Mouse (Mus musculus) cerebellum, postnatal 25 days (tissue): ENCODE data around the gene Rbbp4.

Experiments used
- DNase-seq, 2 experiments: peaks; one replicate each; pipeline ENCODE4 v3.0.0; 2021; ENCODE audit warnings: mixed read lengths in 2 of 2

The Rbbp4 gene

GRCm38 (mm10) chr4:129351111-129351510 lies 15.9 kb upstream of the Rbbp4 start:
- DNase-seq: peak in 1 of 2 experiments; percentile 20

GRCm38 (mm10) chr4:129350644-129351043 lies 15.5 kb upstream of the Rbbp4 start:
- peak; percentile 81 to 91 for DNase-seq

- peak; percentile 15 to 36 for DNase-seq
Observed at GRCm38 (mm10) chr4:129346481-129347154, 11.4 kb upstream of the Rbbp4 start.

- DNase-seq: no peak
Observed at GRCm38 (mm10) chr4:129342705-129343104, 7.5 kb upstream of the Rbbp4 start.

GRCm38 (mm10) chr4:129341888-129342287 lies 6.7 kb upstream of the Rbbp4 start:
- DNase-seq: no peak

GRCm38 (mm10) chr4:129339743-129340142 lies 4.6 kb upstream of the Rbbp4 start:
- DNase-seq: no peak

- DNase-seq: no peak
Observed at GRCm38 (mm10) chr4:129336291-129336690, 1.1 kb upstream of the Rbbp4 start.

- no peak for DNase-seq
Observed at GRCm38 (mm10) chr4:129334677-129335215, 424 bp downstream of the Rbbp4 start.

GRCm38 (mm10) chr4:129332846-129333245 lies 2.3 kb downstream of the Rbbp4 start:
- no peak for DNase-seq

- no peak for DNase-seq
Observed at GRCm38 (mm10) chr4:129326191-129326590, 9.0 kb downstream of the Rbbp4 start.

GRCm38 (mm10) chr4:129324756-129325155 lies 10.4 kb downstream of the Rbbp4 start:
- no peak for DNase-seq

- DNase-seq: no peak
Observed at GRCm38 (mm10) chr4:129323491-129323890, 11.7 kb downstream of the Rbbp4 start.

GRCm38 (mm10) chr4:129322042-129322441 lies 13.1 kb downstream of the Rbbp4 start:
- no peak for DNase-seq

GRCm38 (mm10) chr4:129320876-129321275 lies 14.3 kb downstream of the Rbbp4 start:
- no peak for DNase-seq

- no peak for DNase-seq
Observed at GRCm38 (mm10) chr4:129313886-129314285, 21.3 kb downstream of the Rbbp4 start.

- DNase-seq: no peak
Observed at GRCm38 (mm10) chr4:129307936-129308335, 27.2 kb downstream of the Rbbp4 start.

- no peak for DNase-seq
Observed at GRCm38 (mm10) chr4:129304306-129304705, 30.9 kb downstream of the Rbbp4 start.

GRCm38 (mm10) chr4:129303816-129304215 lies 31.4 kb downstream of the Rbbp4 start:
- DNase-seq: no peak

GRCm38 (mm10) chr4:129303401-129303800 lies 31.8 kb downstream of the Rbbp4 start:
- no peak for DNase-seq

GRCm38 (mm10) chr4:129299121-129299520 lies 36.0 kb downstream of the Rbbp4 start:
- no peak for DNase-seq

- DNase-seq: no peak
Observed at GRCm38 (mm10) chr4:129297724-129298123, 37.4 kb downstream of the Rbbp4 start.

GRCm38 (mm10) chr4:129296066-129296465 lies 39.1 kb downstream of the Rbbp4 start:
- DNase-seq: no peak

- DNase-seq: no peak
Observed at GRCm38 (mm10) chr4:129295188-129295587, 40.0 kb downstream of the Rbbp4 start.

- DNase-seq: peak; percentile 24 to 27
Observed at GRCm38 (mm10) chr4:129293702-129294101, 41.5 kb downstream of the Rbbp4 start.

- DNase-seq: no peak
Observed at GRCm38 (mm10) chr4:129292831-129293230, 42.3 kb downstream of the Rbbp4 start.
